Mouse (Mus musculus) myocyte (in vitro differentiated cells): Measurements from ENCODE around the gene Tuba4a.

Experiments
- POLR2A ChIP-seq: IDR thresholded peaks from one replicate; pipeline ENCODE4 v1.6.1; 2011; ENCODE audit warnings: low read depth, mild to moderate bottlenecking, control low read depth, moderate library complexity; ENCODE audit not compliant: insufficient read length
- TCF3 ChIP-seq: IDR thresholded peaks from one replicate; pipeline ENCODE4 v1.6.1; 2011; ENCODE audit warnings: low read depth, control low read depth; ENCODE audit not compliant: insufficient read length
- USF1 ChIP-seq: IDR thresholded peaks from one replicate; pipeline ENCODE4 v1.6.1; 2011; ENCODE audit warnings: low read depth, mild to moderate bottlenecking, control low read depth, moderate library complexity

DNA sequence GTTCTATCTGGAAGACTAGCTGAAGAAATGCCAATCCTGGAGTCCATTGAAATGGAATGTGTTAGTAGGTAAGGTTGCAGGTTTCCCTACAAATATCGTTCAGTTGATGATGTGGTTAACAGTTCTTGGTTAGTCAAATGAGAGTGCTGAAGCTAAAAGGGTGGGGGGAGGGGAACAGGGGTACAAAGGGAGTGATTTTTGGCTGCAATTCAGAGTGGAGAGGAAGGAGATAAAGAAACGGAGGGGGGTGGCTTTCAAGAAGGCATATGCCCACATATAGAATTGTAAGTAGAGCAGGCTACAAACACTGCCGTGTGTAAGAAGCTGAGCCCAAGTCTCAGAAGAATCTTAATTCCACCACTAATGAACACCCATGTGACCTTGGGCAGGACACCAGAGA is 5.8 kb upstream of the Tuba4a start:
- TF ChIP-seq POLR2A (no peak), USF1 (no peak), TCF3 (no peak)
